Mouse (Mus musculus) heart, adult 2 months (tissue): ENCODE measurements at regions not wholly inside any gene's neighbourhood (a gene's known extent, or its start where the extent isn't known, plus 50 kb on each side); places are given as distances from the start of the nearest gene placed in this dataset.

Source experiments
- DNase-seq, 2 experiments: peaks; one replicate each; pipeline ENCODE4 v3.0.0; 2021
- H3K27ac ChIP-seq: fragments of 200-600 bp; 2 replicates; pipeline ENCODE4 v1.8.1; 2022
- H3K27me3 ChIP-seq: fragments of 200-500 bp; 2 replicates; pipeline ENCODE4 v1.6.1; 2012; ENCODE audit warnings: mild to moderate bottlenecking, low read length, inconsistent platforms, mixed read lengths; ENCODE audit not compliant: control insufficient read depth, insufficient read depth
- H3K36me3 ChIP-seq: fragments of 200-500 bp; 2 replicates; pipeline ENCODE4 v1.6.1; 2012; ENCODE audit warnings: low read length, inconsistent platforms; ENCODE audit not compliant: control insufficient read depth, insufficient read depth
- H3K4me1 ChIP-seq: fragments of 200-500 bp; 2 replicates; pipeline ENCODE4 v1.6.1; 2011; ENCODE audit warnings: low read length; ENCODE audit not compliant: control insufficient read depth, insufficient read depth
- H3K4me3 ChIP-seq: fragments of 200-600 bp; 2 replicates; pipeline ENCODE4 v1.8.1; 2022
- H3K79me2 ChIP-seq: fragments of 200-500 bp; replicated peaks from 2 replicates; pipeline ENCODE4 v1.6.1; 2012; ENCODE audit warnings: mild to moderate bottlenecking, inconsistent platforms, low read length, moderate library complexity, mixed read lengths; ENCODE audit not compliant: control insufficient read depth, insufficient read depth
- H3K9ac ChIP-seq: fragments of 200-500 bp; 2 replicates; pipeline ENCODE4 v1.6.1; 2012; ENCODE audit warnings: low read depth, mild to moderate bottlenecking, control low read depth, inconsistent platforms, low read length, mixed read lengths
- CTCF ChIP-seq: fragments of 200-600 bp; IDR thresholded peaks from 2 replicates; pipeline ENCODE4 v1.8.1; 2022; ENCODE audit warnings: antibody characterized with exemption, mild to moderate bottlenecking, moderate library complexity
- EP300 ChIP-seq: fragments of 200-500 bp; IDR thresholded peaks from 2 replicates; pipeline ENCODE4 v1.6.1; 2011; ENCODE audit warnings: low read depth, low read length, control low read depth; ENCODE audit not compliant: insufficient read depth
- POLR2A ChIP-seq: fragments of 200-500 bp; IDR thresholded peaks from 2 replicates; pipeline ENCODE4 v1.6.1; 2011; ENCODE audit warnings: mild to moderate bottlenecking, low read depth, low read length, control low read depth; ENCODE audit not compliant: insufficient read depth
- WGBS: fragments of 180-500 bp; shearing (Covaris S2); methylation state at CpG from one replicate; pipeline ENCODE4 v1.1.7; 2018; 5-methylcytosine and 5-hydroxymethylcytosine counted together
- intact Hi-C: fragments of 180-260 bp; cut with DNase I; formaldehyde crosslinking; loops from one replicate; pipeline ENCODE4 v1.15.1; 2025

GRCm38 (mm10) chr10:106375653-106376052, 94.5 kb upstream of the Ppfia2 start:
- no peaks in the 10 kb centered on the region for H3K36me3 ChIP-seq
- H3K79me2 ChIP-seq: no peaks in the 10 kb centered on the region
- no peak for DNase-seq
- no peak overlapping the region for H3K4me3 ChIP-seq
- no peak overlapping the region for H3K27ac ChIP-seq
- 59% methylated on average over 1 of the region's 1 CpGs for WGBS
- intact Hi-C loops: loop anchor here (10.0 kb wide), 1 partner anchor 209 kb away; no protein-coding TSS in a partner anchor
- no peak overlapping the region for H3K9ac ChIP-seq
- TF ChIP-seq EP300: no peak
- TF ChIP-seq CTCF: no peak
- no peak for TF ChIP-seq POLR2A
- no peaks in the 10 kb centered on the region for H3K4me1 ChIP-seq
- H3K27me3 ChIP-seq: no peaks in the 10 kb centered on the region

GRCm38 (mm10) chr10:106376161-106376560, 94.0 kb upstream of the Ppfia2 start:
- H3K27me3 ChIP-seq: no peaks in the 10 kb centered on the region
- TF ChIP-seq EP300: no peak
- TF ChIP-seq POLR2A: no peak
- TF ChIP-seq CTCF: no peak
- intact Hi-C loops: loop anchor here (10.0 kb wide), 1 partner anchor 209 kb away; no protein-coding TSS in a partner anchor
- H3K27ac ChIP-seq: no peak overlapping the region
- WGBS: 57% methylated on average over 3 of the region's 3 CpGs
- no peak for DNase-seq
- no peaks in the 10 kb centered on the region for H3K4me1 ChIP-seq
- no peak overlapping the region for H3K4me3 ChIP-seq
- H3K9ac ChIP-seq: no peak overlapping the region
- no peaks in the 10 kb centered on the region for H3K79me2 ChIP-seq
- no peaks in the 10 kb centered on the region for H3K36me3 ChIP-seq

GRCm38 (mm10) chr10:106380628-106381027, 89.5 kb upstream of the Ppfia2 start:
- Histone ChIP-seq H3K79me2 (no peaks in the 10 kb centered on the region), H3K27ac (no peak overlapping the region), H3K4me3 (no peak overlapping the region), H3K9ac (no peak overlapping the region), H3K27me3 (no peaks in the 10 kb centered on the region), H3K36me3 (no peaks in the 10 kb centered on the region), H3K4me1 (no peaks in the 10 kb centered on the region)
- intact Hi-C loops: no loop called here
- no peak for DNase-seq
- TF ChIP-seq POLR2A (no peak), CTCF (peak; percentile 33)
- 47% methylated on average over 2 of the region's 2 CpGs for WGBS

- TF ChIP-seq EP300 (no peak), CTCF (no peak), POLR2A (no peak)
- intact Hi-C loops: no loop called here
- 37% methylated on average over 3 of the region's 3 CpGs for WGBS
These were observed 61.4 kb upstream of the Ppfia2 start for GRCm38 (mm10) chr10:106408705-106409104.

GRCm38 (mm10) chr10:106413181-106413580, 57.0 kb upstream of the Ppfia2 start:
- intact Hi-C loops: no loop called here
- H3K4me1 ChIP-seq: no peaks in the 10 kb centered on the region
- no peaks in the 10 kb centered on the region for H3K27me3 ChIP-seq
- no peak overlapping the region for H3K9ac ChIP-seq
- WGBS: 63% methylated on average over 4 of the region's 4 CpGs
- no peak overlapping the region for H3K27ac ChIP-seq
- no peaks in the 10 kb centered on the region for H3K36me3 ChIP-seq
- no peak for DNase-seq
- H3K4me3 ChIP-seq: no peak overlapping the region
- no peak for TF ChIP-seq POLR2A
- TF ChIP-seq EP300: no peak
- TF ChIP-seq CTCF: no peak
- H3K79me2 ChIP-seq: no peaks in the 10 kb centered on the region

More at GRCm38 (mm10) chr10:106408705-106409104, 61.4 kb upstream of the Ppfia2 start:
- H3K4me1 ChIP-seq: no peaks in the 10 kb centered on the region
- H3K27ac ChIP-seq: no peak overlapping the region
- H3K27me3 ChIP-seq: no peaks in the 10 kb centered on the region
- no peaks in the 10 kb centered on the region for H3K36me3 ChIP-seq
- no peak overlapping the region for H3K4me3 ChIP-seq
- H3K9ac ChIP-seq: no peak overlapping the region
- no peaks in the 10 kb centered on the region for H3K79me2 ChIP-seq
- no peak for DNase-seq

GRCm38 (mm10) chr10:106414990-106415389, 55.1 kb upstream of the Ppfia2 start:
- H3K36me3 ChIP-seq: no peaks in the 10 kb centered on the region
- no peak overlapping the region for H3K27ac ChIP-seq
- no peak overlapping the region for H3K4me3 ChIP-seq
- 65% methylated on average over 1 of the region's 1 CpGs for WGBS
- no peak for DNase-seq
- H3K27me3 ChIP-seq: no peaks in the 10 kb centered on the region
- H3K79me2 ChIP-seq: no peaks in the 10 kb centered on the region
- TF ChIP-seq CTCF (no peak), EP300 (no peak), POLR2A (no peak)
- intact Hi-C loops: no loop called here
- H3K9ac ChIP-seq: no peak overlapping the region
- H3K4me1 ChIP-seq: no peaks in the 10 kb centered on the region

GRCm38 (mm10) chr10:106417156-106417555, 53.0 kb upstream of the Ppfia2 start:
- Histone ChIP-seq H3K79me2 (no peaks in the 10 kb centered on the region), H3K36me3 (no peaks in the 10 kb centered on the region), H3K9ac (no peak overlapping the region), H3K4me3 (no peak overlapping the region), H3K27ac (no peak overlapping the region), H3K4me1 (no peaks in the 10 kb centered on the region), H3K27me3 (no peaks in the 10 kb centered on the region)
- no peak for DNase-seq
- no peak for TF ChIP-seq EP300
- no peak for TF ChIP-seq CTCF
- no peak for TF ChIP-seq POLR2A
- intact Hi-C loops: no loop called here
